Mouse (Mus musculus) lung, postnatal 0 days (tissue): Measurements from ENCODE around the gene Hmgn3.

ENCODE experiments used
- CTCF ChIP-seq: IDR thresholded peaks from 2 replicates; pipeline ENCODE4 v1.5.1; 2016; ENCODE audit warnings: antibody characterized with exemption, mild to moderate bottlenecking
- EP300 ChIP-seq: IDR thresholded peaks from 2 replicates; pipeline ENCODE4 v1.6.1; 2016; ENCODE audit warnings: antibody characterized with exemption, mild to moderate bottlenecking, control low read depth

- TF ChIP-seq CTCF (no peak), EP300 (no peak)
Measured at GRCm38 (mm10) chr9:83146446-83147188, at the start of gene Hmgn3.
